Mouse (Mus musculus) hindbrain, embryonic 10.5 days (tissue): ENCODE measurements around the gene Crygn. TPM values are rescaled to one million over a fixed set of nuclear protein-coding genes. Genes with fewer than 3 reads are reported as not detected.

Experiments
- DNase-seq: peaks from one replicate; pipeline ENCODE4 v3.0.0-alpha.2; 2017; ENCODE audit warnings: low spot score
- H3K27ac ChIP-seq: fragments of 300-500 bp; sonication (generic); 2 replicates; pipeline ENCODE4 v1.5.1; 2016; ENCODE audit warnings: mild to moderate bottlenecking, moderate library complexity
- H3K27me3 ChIP-seq: fragments of 300-500 bp; sonication (generic); 2 replicates; pipeline ENCODE4 v1.6.1; 2016; ENCODE audit warnings: mild to moderate bottlenecking; ENCODE audit not compliant: poor library complexity, insufficient read depth, severe bottlenecking
- H3K36me3 ChIP-seq: fragments of 300-500 bp; sonication (generic); 2 replicates; pipeline ENCODE4 v1.6.1; 2016; ENCODE audit warnings: mild to moderate bottlenecking, moderate library complexity
- H3K4me1 ChIP-seq: fragments of 300-500 bp; sonication (generic); replicated peaks from 2 replicates; pipeline ENCODE4 v1.6.1; 2016; ENCODE audit warnings: mild to moderate bottlenecking
- H3K4me3 ChIP-seq: fragments of 300-500 bp; sonication (generic); 2 replicates; pipeline ENCODE4 v1.5.1; 2016; ENCODE audit warnings: mild to moderate bottlenecking, moderate library complexity
- H3K9me3 ChIP-seq: fragments of 300-500 bp; sonication (generic); 2 replicates; pipeline ENCODE4 v1.6.1; 2016; ENCODE audit warnings: mild to moderate bottlenecking, moderate library complexity
- WGBS: fragments of 180-500 bp; shearing (Covaris S2); methylation state at CpG from one replicate; pipeline ENCODE4 v1.1.7; 2016; 5-methylcytosine and 5-hydroxymethylcytosine counted together
- polyA plus RNA-seq: library from polyadenylated mRNA; unstranded; fragments of >200 nt; fragmentation: Nextera tagmentation; extraction: Ambion mirVana; gene quantifications from 2 replicates; pipeline ENCODE4 v1.2.1, GENCODE M21; 2016

The Crygn gene
- 0.42 and 0.44 TPM in 2 replicates for polyA plus RNA-seq

DNA sequence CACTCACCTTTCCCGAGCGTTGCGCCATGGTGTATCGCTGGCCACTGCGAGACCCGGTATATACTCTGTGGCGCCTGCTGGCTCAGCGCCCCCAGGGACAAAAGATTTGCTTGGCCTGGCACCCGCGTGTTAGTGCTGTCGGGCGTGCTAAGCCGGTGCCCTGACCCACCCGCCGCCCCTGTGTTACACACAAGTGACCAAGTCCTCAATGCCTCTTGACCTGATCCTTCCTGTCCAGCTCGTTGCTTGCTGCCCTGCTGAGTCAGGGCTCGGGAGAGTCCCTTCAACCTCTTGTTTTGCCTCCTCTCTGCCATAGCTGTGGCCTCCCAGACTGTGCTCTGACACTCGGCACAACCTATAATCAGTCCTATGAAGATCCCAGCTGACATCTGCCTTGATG is at the start of gene Crygn:
TSS of gene Crygn (minus strand) at position 193 of the 400 bp plus-strand sequence.
- Histone ChIP-seq H3K36me3 (no peaks in the 10 kb centered on the region), H3K4me1 (peaks cover 28% of the 10 kb centered on the region), H3K27me3 (peaks cover 8% of the 10 kb centered on the region), H3K9me3 (no peaks in the 10 kb centered on the region), H3K4me3 (no peak within 1 kb of the TSS), H3K27ac (no peak within 1 kb of the TSS)
- 32% methylated on average over 18 of the region's 18 CpGs for WGBS
- DNase-seq: no peak

DNA sequence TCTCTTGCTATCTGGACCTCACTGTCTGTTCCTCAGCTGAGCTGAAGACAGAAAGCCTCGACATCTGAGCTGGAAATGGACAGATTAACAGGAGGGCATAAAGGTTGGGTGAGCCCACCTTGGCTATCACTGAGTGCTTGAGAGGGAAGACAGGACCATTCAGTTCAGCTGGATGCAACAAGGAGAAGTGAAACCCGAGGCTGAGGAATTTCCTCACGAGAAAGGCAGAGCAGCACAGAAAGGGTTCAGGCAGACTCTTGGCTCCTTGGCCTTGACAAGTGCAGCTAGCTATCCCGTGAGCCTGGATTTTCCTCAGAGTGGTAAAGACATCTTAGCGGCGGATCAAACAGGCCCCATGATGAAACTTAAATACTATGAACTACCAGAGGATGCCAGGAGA is 47.4 kb upstream of the Crygn start:
- no peak overlapping the region for H3K4me3 ChIP-seq
- H3K36me3 ChIP-seq: peaks cover 92% of the 10 kb centered on the region
- no peaks in the 10 kb centered on the region for H3K4me1 ChIP-seq
- no peaks in the 10 kb centered on the region for H3K9me3 ChIP-seq
- 88% methylated on average over 6 of the region's 6 CpGs for WGBS
- no peak overlapping the region for H3K27ac ChIP-seq
- no peaks in the 10 kb centered on the region for H3K27me3 ChIP-seq
- DNase-seq: no peak

DNA sequence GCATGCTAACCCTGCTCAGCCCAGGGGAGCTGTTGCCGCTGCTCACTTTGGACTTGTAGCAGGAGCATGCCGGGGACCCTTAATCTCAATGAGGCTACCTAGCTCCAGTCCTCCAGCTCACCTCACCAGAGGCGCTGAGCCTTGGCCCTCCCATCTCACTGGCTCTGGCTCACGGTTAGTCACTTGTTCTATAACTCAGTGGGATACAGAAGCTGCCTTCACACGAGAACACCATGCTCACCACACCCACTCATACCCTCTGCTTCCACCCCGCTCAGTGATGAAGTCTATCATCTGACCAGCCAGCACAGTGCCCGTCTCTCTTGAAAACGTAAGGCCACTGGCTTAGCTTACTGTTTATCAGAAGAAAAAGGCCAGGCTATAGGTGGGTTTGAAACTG is 46.9 kb upstream of the Crygn start:
- peaks cover 86% of the 10 kb centered on the region for H3K36me3 ChIP-seq
- H3K4me3 ChIP-seq: no peak overlapping the region

DNA sequence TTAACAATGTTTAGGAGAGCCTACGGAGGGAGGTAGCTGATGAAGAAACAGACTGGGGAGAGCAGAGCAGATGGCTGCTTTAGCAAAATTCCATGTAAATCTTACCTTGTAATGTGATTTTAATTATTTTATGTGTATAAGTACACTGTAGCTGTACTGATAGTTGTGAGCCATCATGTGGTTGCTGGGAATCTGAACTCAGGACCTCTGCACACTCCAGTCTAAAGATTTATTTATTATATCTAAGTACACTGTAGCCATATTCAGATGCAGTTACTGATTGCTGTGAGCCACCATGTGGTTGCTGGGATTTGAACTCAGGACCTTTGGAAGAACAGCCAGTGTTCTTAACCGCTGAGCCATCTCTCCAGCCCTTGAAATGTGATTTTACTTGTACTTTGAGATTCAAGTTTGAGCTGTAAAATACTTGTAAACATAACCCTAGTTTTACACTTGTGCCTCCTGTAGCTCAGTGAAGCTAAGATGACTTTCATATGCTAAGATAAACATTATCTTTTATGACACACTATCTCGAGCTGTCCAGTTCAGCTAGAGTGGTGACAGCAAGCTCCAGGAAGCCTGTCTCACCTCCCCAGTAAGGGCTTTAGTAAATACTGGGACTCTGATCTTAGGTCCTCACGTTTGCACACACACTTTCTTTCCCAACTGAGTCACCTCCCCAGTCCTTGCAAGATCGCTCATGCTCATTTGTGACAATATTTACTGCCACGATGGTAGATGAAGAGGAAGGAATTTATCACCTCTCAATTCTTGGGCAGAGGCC is 44.2 kb upstream of the Crygn start:
- 77% methylated on average over 6 of the region's 6 CpGs for WGBS
- no peak for DNase-seq
- H3K9me3 ChIP-seq: no peaks in the 10 kb centered on the region
- no peaks in the 10 kb centered on the region for H3K4me1 ChIP-seq
- H3K27ac ChIP-seq: no peak overlapping the region
- H3K36me3 ChIP-seq: peaks cover 62% of the 10 kb centered on the region
- H3K27me3 ChIP-seq: no peaks in the 10 kb centered on the region
- no peak overlapping the region for H3K4me3 ChIP-seq

More for the DNA sequence above, 46.9 kb upstream of the Crygn start:
- DNase-seq: no peak
- H3K4me1 ChIP-seq: no peaks in the 10 kb centered on the region
- H3K27me3 ChIP-seq: no peaks in the 10 kb centered on the region
- 92% methylated on average over 8 of the region's 8 CpGs for WGBS
- H3K9me3 ChIP-seq: no peaks in the 10 kb centered on the region
- H3K27ac ChIP-seq: no peak overlapping the region

DNA sequence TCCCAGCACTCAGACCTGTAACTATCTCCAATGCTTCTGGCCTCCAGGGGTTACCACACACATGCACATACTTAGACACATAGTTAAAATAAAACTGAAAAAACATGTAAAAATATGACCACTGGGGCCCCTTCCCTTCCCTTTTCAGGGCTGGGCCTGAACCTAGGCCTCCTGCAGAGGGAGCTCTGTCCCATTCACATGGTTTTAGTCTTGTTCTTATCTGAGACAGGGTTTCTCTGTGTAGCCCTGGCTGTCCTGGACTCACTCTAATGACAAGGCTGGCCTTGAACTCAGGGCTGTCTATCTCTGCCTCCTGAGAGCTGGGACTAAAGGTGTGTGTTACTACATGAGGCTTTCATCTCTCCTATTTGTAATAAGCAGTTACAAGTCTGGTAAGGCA is 42.6 kb upstream of the Crygn start:
- no peak for DNase-seq
- H3K9me3 ChIP-seq: no peaks in the 10 kb centered on the region
- H3K36me3 ChIP-seq: peaks cover 45% of the 10 kb centered on the region
- no peak overlapping the region for H3K27ac ChIP-seq
- no peak overlapping the region for H3K4me3 ChIP-seq
- no peaks in the 10 kb centered on the region for H3K4me1 ChIP-seq
- H3K27me3 ChIP-seq: no peaks in the 10 kb centered on the region

DNA sequence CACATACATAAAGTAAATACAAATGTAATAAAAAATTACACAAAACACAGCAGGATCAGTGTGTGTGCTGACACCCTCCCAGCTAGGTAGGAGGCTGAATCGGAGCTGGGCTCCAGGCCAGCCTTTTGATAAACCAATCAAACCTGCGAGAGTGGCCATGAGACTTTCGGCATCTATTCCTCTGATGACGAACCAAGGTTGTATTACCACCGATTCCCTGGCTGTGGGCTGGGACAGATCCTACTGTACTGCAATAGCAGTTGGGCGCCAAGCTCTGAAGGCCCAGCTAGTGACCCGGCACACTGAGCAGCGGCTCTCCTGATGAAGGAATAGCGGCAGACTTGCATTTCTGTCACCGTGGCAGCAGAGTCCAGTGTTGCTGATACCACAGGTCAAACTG is 40.8 kb upstream of the Crygn start:
- peaks cover 28% of the 10 kb centered on the region for H3K36me3 ChIP-seq
- no peak overlapping the region for H3K27ac ChIP-seq
- no peaks in the 10 kb centered on the region for H3K9me3 ChIP-seq
- no peaks in the 10 kb centered on the region for H3K27me3 ChIP-seq
- H3K4me3 ChIP-seq: no peak overlapping the region
- H3K4me1 ChIP-seq: no peaks in the 10 kb centered on the region
- DNase-seq: no peak
- 85% methylated on average over 10 of the region's 10 CpGs for WGBS

DNA sequence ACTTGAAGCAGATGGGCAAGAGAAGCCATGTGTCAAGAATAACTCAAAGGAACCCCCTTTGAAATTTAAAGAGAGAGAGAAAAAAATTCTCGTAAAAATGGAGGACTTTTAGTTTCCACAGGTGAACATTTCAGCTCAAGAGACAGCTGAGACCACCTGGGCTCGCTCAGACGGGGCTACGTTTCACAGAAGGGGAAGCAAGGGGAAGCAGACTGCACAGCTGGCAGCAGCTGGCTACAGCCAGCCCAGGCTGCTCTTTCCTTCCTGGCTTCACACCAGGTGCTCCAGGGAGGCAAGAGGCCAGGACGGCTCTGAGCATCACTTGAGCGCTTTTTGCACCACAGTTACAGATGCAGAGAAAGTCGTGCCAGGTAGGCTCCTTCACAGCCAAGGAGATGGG is 40.0 kb upstream of the Crygn start:
- Histone ChIP-seq H3K36me3 (peaks cover 20% of the 10 kb centered on the region), H3K9me3 (no peaks in the 10 kb centered on the region), H3K4me3 (no peak overlapping the region), H3K27me3 (no peaks in the 10 kb centered on the region), H3K27ac (no peak overlapping the region), H3K4me1 (no peaks in the 10 kb centered on the region)
- DNase-seq: no peak
- whole genome bisulfite sequencing: 64% methylated on average over 7 of the region's 7 CpGs

DNA sequence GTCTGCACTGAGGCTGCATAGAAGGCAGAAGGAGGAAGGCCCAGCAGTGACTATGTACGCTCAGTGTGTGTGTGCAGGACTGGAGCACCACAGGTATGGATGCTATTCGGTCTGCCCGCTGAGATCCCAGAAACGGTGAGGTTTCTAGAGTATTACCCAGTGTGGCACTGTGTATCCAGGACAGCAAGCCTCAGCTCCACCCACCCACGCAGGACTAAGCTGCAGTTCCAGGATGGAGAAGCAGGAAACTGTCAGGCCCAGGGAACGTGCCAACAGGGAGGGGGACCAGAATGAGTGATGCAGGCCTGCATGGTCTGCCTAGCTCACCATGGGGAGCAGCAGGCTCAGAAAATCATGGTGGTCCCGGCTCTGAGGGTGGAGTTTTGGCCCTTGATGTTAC is 35.2 kb upstream of the Crygn start:
- WGBS: 71% methylated on average over 7 of the region's 7 CpGs
- Histone ChIP-seq H3K36me3 (no peaks in the 10 kb centered on the region), H3K27ac (no peak overlapping the region), H3K9me3 (no peaks in the 10 kb centered on the region), H3K4me1 (no peaks in the 10 kb centered on the region), H3K4me3 (no peak overlapping the region), H3K27me3 (no peaks in the 10 kb centered on the region)
- no peak for DNase-seq

DNA sequence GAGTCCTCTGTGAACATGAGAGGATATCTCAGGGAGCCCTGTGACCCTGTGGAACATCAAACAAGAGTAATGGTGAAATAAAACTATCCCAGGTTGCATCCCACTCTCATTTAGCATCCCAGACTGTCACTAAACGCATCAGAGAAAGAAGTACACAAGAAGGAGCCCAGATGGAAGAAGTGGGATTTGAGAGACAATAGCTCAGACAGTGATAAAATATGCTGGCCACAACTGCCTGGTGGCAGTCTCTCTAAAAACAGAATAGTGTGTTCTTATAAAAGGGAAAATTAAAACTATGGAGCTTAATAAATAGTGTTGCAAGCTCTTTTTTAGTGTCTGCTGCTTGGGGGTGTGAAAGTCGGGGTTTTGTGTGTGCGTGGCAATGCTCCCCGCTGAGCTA is 25.1 kb upstream of the Crygn start:
- DNase-seq: no peak
- Histone ChIP-seq H3K27me3 (peaks cover 22% of the 10 kb centered on the region), H3K9me3 (peaks cover 5% of the 10 kb centered on the region; the same call in 1 of the 2 replicates), H3K36me3 (no peaks in the 10 kb centered on the region), H3K4me3 (no peak overlapping the region), H3K27ac (no peak overlapping the region), H3K4me1 (peaks cover 16% of the 10 kb centered on the region)
- WGBS: 84% methylated on average over 4 of the region's 4 CpGs

DNA sequence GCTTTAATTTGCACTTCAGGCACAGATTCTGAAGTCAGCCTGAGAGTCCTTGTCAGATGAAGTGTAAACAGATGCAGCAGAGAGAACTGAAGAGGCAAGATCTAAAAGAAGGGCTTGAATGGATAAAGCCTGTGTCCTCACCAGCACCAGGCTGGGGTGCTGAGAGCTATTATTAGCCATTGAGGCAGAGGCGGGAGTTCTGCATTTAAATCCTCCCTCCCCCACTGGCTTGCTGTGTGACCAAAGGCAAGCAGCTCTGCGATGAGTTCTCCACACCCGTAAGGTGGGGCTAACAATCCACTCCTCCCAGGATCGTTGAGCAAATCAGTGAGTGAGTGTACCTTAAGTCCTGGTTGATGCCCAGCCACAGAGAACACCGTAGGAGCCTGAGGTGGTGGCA is 23.2 kb upstream of the Crygn start:
- WGBS: 12% methylated on average over 5 of the region's 5 CpGs
- Histone ChIP-seq H3K36me3 (no peaks in the 10 kb centered on the region), H3K9me3 (peaks cover 5% of the 10 kb centered on the region; the same call in 1 of the 2 replicates), H3K4me3 (no peak overlapping the region), H3K27me3 (peaks cover 23% of the 10 kb centered on the region), H3K27ac (no peak overlapping the region), H3K4me1 (peaks cover 17% of the 10 kb centered on the region)
- no peak for DNase-seq

DNA sequence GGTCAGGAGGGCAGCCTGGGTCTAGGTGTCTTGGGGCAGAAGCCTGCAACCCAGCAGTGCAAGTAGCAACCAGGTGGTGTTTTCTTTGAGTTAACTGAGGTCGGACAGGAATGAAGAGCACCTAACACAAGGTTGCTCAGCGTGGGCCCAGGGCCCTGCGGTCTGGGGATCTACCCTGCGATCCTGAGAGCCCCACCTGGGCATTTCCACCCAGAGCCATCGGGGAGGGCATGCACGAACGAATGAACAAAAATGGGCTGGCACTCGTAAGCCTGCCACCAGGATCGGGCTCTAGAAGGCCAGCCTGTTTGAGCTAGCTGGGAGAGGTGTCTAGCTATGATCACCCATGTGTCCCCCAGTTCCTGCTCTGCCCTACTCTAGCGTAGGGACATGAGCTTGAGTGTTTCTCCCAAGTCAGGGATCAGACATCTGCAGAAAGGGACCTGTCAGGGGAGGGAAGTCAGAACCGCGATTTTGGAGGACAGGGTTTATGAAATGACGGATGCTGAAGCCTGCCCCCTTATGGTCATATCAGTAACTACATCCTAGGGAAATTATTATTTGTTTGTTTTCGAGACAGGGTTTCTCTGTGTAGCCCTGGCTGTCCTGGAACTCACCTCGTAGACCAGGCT is 22.2 kb upstream of the Crygn start:
- 44% methylated on average over 15 of the region's 15 CpGs for WGBS

DNA sequence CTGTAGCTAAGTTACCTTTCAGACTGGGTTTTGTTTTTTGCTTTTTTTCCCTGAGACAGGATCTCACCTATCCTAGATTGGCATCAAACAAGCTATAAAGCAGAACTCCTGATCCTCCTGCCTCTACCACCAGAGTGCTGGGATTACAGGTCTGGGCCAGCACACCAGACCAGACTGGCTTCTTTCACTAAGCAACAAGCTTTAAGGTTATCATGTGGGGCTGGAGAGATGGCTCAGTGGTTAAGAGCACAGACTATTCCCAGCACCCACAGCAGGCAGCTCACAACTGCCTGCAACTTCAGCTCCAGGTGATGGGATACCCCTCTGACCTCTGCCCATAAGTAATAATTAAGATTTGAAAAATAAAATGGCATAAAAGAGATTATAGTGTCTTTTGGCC is 21.5 kb upstream of the Crygn start:
- Histone ChIP-seq H3K36me3 (no peaks in the 10 kb centered on the region), H3K4me3 (no peak overlapping the region), H3K27me3 (peaks cover 23% of the 10 kb centered on the region), H3K9me3 (peaks cover 8% of the 10 kb centered on the region; the same call in 1 of the 2 replicates), H3K4me1 (peaks cover 17% of the 10 kb centered on the region), H3K27ac (no peak overlapping the region)
- DNase-seq: no peak

More for the DNA sequence above, 22.2 kb upstream of the Crygn start:
- Histone ChIP-seq H3K27me3 (peaks cover 23% of the 10 kb centered on the region), H3K27ac (no peak overlapping the region), H3K36me3 (no peaks in the 10 kb centered on the region), H3K4me3 (no peak overlapping the region), H3K9me3 (peaks cover 8% of the 10 kb centered on the region; the same call in 1 of the 2 replicates), H3K4me1 (peaks cover 17% of the 10 kb centered on the region)
- peak; percentile 18 for DNase-seq

DNA sequence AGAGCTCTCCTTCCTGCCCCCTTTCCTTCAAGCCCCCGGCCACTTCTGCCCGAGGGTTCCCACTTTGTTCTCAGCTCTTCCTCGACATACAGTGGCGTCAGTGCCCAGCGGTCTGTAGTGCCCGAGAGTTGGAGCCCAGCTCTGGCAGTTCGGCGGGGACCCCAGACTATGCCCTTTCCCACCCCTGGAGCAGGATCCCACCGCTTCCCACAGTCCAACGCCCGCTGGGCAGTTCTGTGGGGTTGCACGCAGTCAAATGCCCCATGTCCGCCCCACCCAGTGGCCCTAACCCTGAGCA is 21.0 kb upstream of the Crygn start:
- DNase-seq: no peak
- 36% methylated on average over 13 of the region's 13 CpGs for WGBS

More for the DNA sequence above, 21.0 kb upstream of the Crygn start:
- H3K27ac ChIP-seq: peak overlapping the region; percentile 67; the same call in 1 of the 2 replicates
- H3K9me3 ChIP-seq: peaks cover 9% of the 10 kb centered on the region; the same call in 1 of the 2 replicates
- H3K27me3 ChIP-seq: peaks cover 23% of the 10 kb centered on the region
- H3K4me1 ChIP-seq: peaks cover 17% of the 10 kb centered on the region
- no peaks in the 10 kb centered on the region for H3K36me3 ChIP-seq
- peak overlapping the region; percentile 40 for H3K4me3 ChIP-seq
